Mouse (Mus musculus): ENCODE results near the gene Tmem108. TPM values are rescaled to one million over a fixed set of nuclear protein-coding genes. Genes with fewer than 3 reads are reported as not detected.

Tmem108 gene
- total RNA-seq, 2 experiments from 2014 or later = 39.3 to 42.5 TPM

- intact Hi-C loops (cut with DNase I) = loop anchor here (2.0 to 5.0 kb wide), 3 partner anchors 105 to 269 kb away; partner anchors contain the start of gene Tmem108
- DNase-seq (ENCODE audit: low spot score in 2 of 2) = no peak
Measured at GRCm38 (mm10) chr9:103491985-103492384, 269.7 kb downstream of the Tmem108 start.

- DNase-seq (ENCODE audit: low spot score in 2 of 2) = peak; percentile 67 to 81
- intact Hi-C loops (cut with DNase I) = loop anchor here (2.0 to 5.0 kb wide), 3 partner anchors 107 to 270 kb away; partner anchors contain the start of gene Tmem108
Measured at GRCm38 (mm10) chr9:103490439-103490838, 271.2 kb downstream of the Tmem108 start.

- no peak for DNase-seq (ENCODE audit: low spot score in 2 of 2)
- intact Hi-C loops (cut with DNase I) = loop anchor here (2.0 to 5.0 kb wide), 3 partner anchors 107 to 271 kb away; partner anchors contain the start of gene Tmem108
Measured at GRCm38 (mm10) chr9:103489883-103490282, 271.8 kb downstream of the Tmem108 start.

- DNase-seq (ENCODE audit: low spot score in 2 of 2) = no peak
- intact Hi-C loops (cut with DNase I) = no loop called here
Measured at GRCm38 (mm10) chr9:103489096-103489495, 272.5 kb downstream of the Tmem108 start.

- DNase-seq (ENCODE audit: low spot score in 2 of 2) = peak in 1 of 2 experiments; percentile 34
- intact Hi-C loops (cut with DNase I) = no loop called here
Measured at GRCm38 (mm10) chr9:103486262-103486661, 275.4 kb downstream of the Tmem108 start.

- no peak for DNase-seq (ENCODE audit: low spot score in 2 of 2)
- intact Hi-C loops (cut with DNase I) = no loop called here
Measured at GRCm38 (mm10) chr9:103485606-103486005, 276.0 kb downstream of the Tmem108 start.

GRCm38 (mm10) chr9:103480603-103481220 is 280.9 kb downstream of the Tmem108 start:
- intact Hi-C loops (cut with DNase I) = no loop called here
- DNase-seq (ENCODE audit: low spot score in 2 of 2) = no peak

GRCm38 (mm10) chr9:103480044-103480576 is 281.5 kb downstream of the Tmem108 start, which contains the start of gene Bfsp2:
Gene Bfsp2, minus strand, starts transcription at chr9:103480420.
- no peak for DNase-seq (ENCODE audit: low spot score in 2 of 2)
- intact Hi-C loops (cut with DNase I) = no loop called here

- no peak for DNase-seq (ENCODE audit: low spot score in 2 of 2)
- intact Hi-C loops (cut with DNase I) = loop anchor here (10.0 kb wide), 1 partner anchor 111 kb away; the partner anchor contains the start of gene Cdv3
Measured at GRCm38 (mm10) chr9:103475414-103475813, 286.2 kb downstream of the Tmem108 start.

GRCm38 (mm10) chr9:103473915-103474688 is 287.5 kb downstream of the Tmem108 start:
- intact Hi-C loops (cut with DNase I) = loop anchor here (10.0 kb wide), 1 partner anchor 109 kb away; the partner anchor contains the start of gene Cdv3
- peak in 1 of 2 experiments; percentile 43 for DNase-seq (ENCODE audit: low spot score in 2 of 2)

GRCm38 (mm10) chr9:103471784-103472183 is 289.9 kb downstream of the Tmem108 start:
- intact Hi-C loops (cut with DNase I) = loop anchor here (10.0 kb wide), 1 partner anchor 107 kb away; the partner anchor contains the start of gene Cdv3
- DNase-seq (ENCODE audit: low spot score in 2 of 2) = no peak

GRCm38 (mm10) chr9:103469516-103469915 is 292.1 kb downstream of the Tmem108 start:
- intact Hi-C loops (cut with DNase I) = no loop called here
- peak in 1 of 2 experiments; percentile 26 for DNase-seq (ENCODE audit: low spot score in 2 of 2)

- intact Hi-C loops (cut with DNase I) = no loop called here
- DNase-seq (ENCODE audit: low spot score in 2 of 2) = no peak
Measured at GRCm38 (mm10) chr9:103468911-103469310, 292.7 kb downstream of the Tmem108 start.

GRCm38 (mm10) chr9:103465711-103466220 is 295.9 kb downstream of the Tmem108 start:
- intact Hi-C loops (cut with DNase I) = no loop called here
- peak in 1 of 2 experiments; percentile 42 for DNase-seq (ENCODE audit: low spot score in 2 of 2)

- DNase-seq (ENCODE audit: low spot score in 2 of 2) = no peak
- intact Hi-C loops (cut with DNase I) = no loop called here
Measured at GRCm38 (mm10) chr9:103465293-103465692, 296.3 kb downstream of the Tmem108 start.

- intact Hi-C loops (cut with DNase I) = no loop called here
Measured at GRCm38 (mm10) chr9:103463833-103464232, 297.8 kb downstream of the Tmem108 start.

GRCm38 (mm10) chr9:103459839-103460238 is 301.8 kb downstream of the Tmem108 start:
- intact Hi-C loops (cut with DNase I) = no loop called here
- no peak for DNase-seq (ENCODE audit: low spot score in 2 of 2)

More at GRCm38 (mm10) chr9:103463833-103464232, 297.8 kb downstream of the Tmem108 start:
- DNase-seq (ENCODE audit: low spot score in 2 of 2) = no peak

- intact Hi-C loops (cut with DNase I) = no loop called here
- DNase-seq (ENCODE audit: low spot score in 2 of 2) = no peak
Measured at GRCm38 (mm10) chr9:103459307-103459706, 302.3 kb downstream of the Tmem108 start.

- intact Hi-C loops (cut with DNase I) = no loop called here
- no peak for DNase-seq (ENCODE audit: low spot score in 2 of 2)
Measured at GRCm38 (mm10) chr9:103449651-103450050, 312.0 kb downstream of the Tmem108 start.

- no peak for DNase-seq (ENCODE audit: low spot score in 2 of 2)
- intact Hi-C loops (cut with DNase I) = no loop called here
Measured at GRCm38 (mm10) chr9:103449092-103449491, 312.5 kb downstream of the Tmem108 start.

Data from left cerebral cortex, postnatal 14 days (tissue).